Mouse (Mus musculus): ENCODE results near the gene Atp8b4.

- no peak for TF ChIP-seq EP300 (IDR thresholded peaks at IDR 0.05)
- no peak for TF ChIP-seq CTCF (IDR thresholded peaks at IDR 0.05)
Observed at GRCm38 (mm10) chr2:126363745-126364725, 136.4 kb downstream of the Atp8b4 start.
